Mouse (Mus musculus): ENCODE results near the gene Pcolce. TPM values are rescaled to one million over a fixed set of nuclear protein-coding genes. Genes with fewer than 3 reads are reported as not detected.

The Pcolce gene
- polyA plus RNA-seq, 1 experiment from 2014 or later = 10.5 TPM

DNA sequence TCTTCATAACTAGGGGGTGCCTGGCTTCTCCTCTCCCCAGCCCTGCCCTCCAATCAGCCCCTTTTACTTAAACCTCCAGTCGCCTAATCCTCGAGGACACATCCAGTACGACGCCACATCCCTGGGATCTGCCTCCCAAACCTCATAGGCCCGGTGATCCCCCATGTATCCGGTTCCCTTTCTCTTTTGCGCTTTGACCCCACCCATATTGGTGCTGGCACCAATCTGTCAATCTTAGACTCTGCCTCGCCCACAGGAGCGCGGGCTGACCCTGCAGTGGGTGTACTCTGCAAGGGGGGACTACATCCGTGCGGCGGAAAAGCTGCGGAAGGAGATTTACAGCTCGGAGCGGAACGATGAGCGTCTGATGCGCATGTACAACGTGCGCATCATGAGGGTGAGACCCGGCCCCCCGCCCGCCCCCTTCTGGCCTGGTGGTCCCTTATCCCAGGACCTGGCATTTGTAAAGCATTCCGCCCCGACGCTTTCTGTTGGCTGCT is 29.9 kb downstream of the Pcolce start:
- WGBS = 17% methylated on average over 27 of the region's 27 CpGs
- Histone ChIP-seq H3K4me1 (replicated peaks) (peaks cover 17% of the 10 kb centered on the region), H3K9ac (replicated peaks) (peak overlapping the region; percentile 67), H3K9me3 (no peaks in the 10 kb centered on the region), H3K36me3 (no peaks in the 10 kb centered on the region), H3K4me3 (replicated peaks) (peak overlapping the region; percentile 35), H3K27me3 (peaks cover 13% of the 10 kb centered on the region), H3K27ac (peak overlapping the region; percentile 73), H3K4me2 (replicated peaks) (peak overlapping the region; percentile 56)
- peak; percentile 86 for ATAC-seq

DNA sequence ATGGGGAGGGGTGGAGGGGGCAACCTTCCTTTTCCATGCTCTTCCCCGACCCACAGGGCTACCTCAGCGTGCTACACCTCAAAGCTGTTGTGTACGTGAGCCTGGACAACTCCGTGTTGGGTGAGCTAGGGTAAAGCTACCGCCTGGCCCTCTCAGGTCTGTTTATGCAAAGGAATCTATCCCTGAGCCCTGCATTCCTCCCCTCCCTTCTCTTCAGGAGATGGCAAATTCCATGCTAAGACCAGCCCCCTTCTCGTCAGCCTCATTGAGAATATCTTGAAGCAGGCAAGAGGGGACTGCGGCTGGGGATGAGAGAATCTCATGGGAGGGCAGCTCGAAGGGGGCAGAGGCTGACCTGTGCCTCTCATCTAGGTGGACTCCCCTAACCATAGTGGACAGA is 30.9 kb downstream of the Pcolce start:
- Histone ChIP-seq H3K27me3 (peaks cover 13% of the 10 kb centered on the region), H3K4me1 (replicated peaks) (peaks cover 17% of the 10 kb centered on the region), H3K4me2 (replicated peaks) (peak overlapping the region; percentile 56), H3K9me3 (no peaks in the 10 kb centered on the region), H3K4me3 (replicated peaks) (no peak overlapping the region), H3K27ac (0 out of 2 replicates have a peak overlapping the region, but pooled peaks have one; percentile 73), H3K9ac (replicated peaks) (peak overlapping the region; percentile 67), H3K36me3 (no peaks in the 10 kb centered on the region)
- peak; percentile 1; the same call in 1 of the 2 replicates for ATAC-seq
- WGBS = 34% methylated on average over 8 of the region's 8 CpGs

DNA sequence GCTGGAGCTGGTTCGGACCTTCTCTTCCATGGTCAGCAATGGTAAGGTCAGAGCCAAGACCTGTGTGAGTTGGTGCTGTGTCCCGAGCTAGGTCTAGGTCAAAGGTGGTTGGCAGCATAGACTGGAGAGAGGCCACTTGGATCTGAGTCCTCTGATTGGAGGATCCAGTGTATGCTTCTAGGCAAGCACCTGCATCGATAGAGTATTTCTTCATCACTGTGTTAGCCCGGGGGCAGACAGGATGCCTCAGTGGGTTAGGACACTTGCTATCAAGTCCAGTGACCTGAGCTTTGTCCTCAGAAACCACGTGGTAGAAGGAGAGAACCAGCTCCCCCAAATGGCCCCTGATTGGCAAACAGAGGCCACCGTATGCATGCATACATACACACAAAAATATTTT is 33.3 kb downstream of the Pcolce start:
- Histone ChIP-seq H3K27me3 (peaks cover 21% of the 10 kb centered on the region), H3K27ac (no peak overlapping the region), H3K36me3 (no peaks in the 10 kb centered on the region), H3K4me3 (replicated peaks) (no peak overlapping the region), H3K4me1 (replicated peaks) (peaks cover 17% of the 10 kb centered on the region), H3K9me3 (no peaks in the 10 kb centered on the region), H3K4me2 (replicated peaks) (no peak overlapping the region), H3K9ac (replicated peaks) (no peak overlapping the region)
- no peak for ATAC-seq
- 85% methylated on average over 6 of the region's 6 CpGs for WGBS

DNA sequence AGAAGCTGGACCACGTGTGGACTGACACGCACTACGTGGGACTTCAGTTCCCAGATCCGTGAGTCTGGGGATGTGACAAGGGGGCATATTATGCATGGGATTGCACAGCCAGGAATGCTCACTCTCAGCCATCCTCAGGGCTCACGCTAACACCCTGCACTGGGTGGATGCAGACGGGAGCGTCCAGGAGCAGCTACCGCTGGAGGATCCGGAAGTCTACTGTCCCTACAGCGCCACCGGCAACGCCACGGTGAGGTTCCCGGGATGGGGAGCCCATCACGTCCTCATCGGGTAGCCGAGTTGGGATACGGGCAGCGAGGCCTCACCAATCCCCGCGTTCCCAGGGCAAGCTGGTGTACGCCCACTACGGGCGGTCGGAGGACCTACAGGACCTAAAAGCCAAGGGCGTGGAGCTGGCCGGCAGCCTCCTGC is 39.1 kb downstream of the Pcolce start:
- no peaks in the 10 kb centered on the region for H3K36me3 ChIP-seq
- 6% methylated on average over 27 of the region's 27 CpGs for WGBS
- ATAC-seq = peak; percentile 58; the same call in 1 of the 2 replicates
- no peak overlapping the region for H3K27ac ChIP-seq
- H3K9me3 ChIP-seq = no peaks in the 10 kb centered on the region
- peak overlapping the region; percentile 17 for H3K9ac ChIP-seq (replicated peaks)
- H3K4me3 ChIP-seq (replicated peaks) = peak overlapping the region; percentile 16
- peak overlapping the region; percentile 45 for H3K4me2 ChIP-seq (replicated peaks)
- peaks cover 7% of the 10 kb centered on the region for H3K4me1 ChIP-seq (replicated peaks)
- peaks cover 12% of the 10 kb centered on the region; the same call in 1 of the 2 replicates for H3K27me3 ChIP-seq

DNA sequence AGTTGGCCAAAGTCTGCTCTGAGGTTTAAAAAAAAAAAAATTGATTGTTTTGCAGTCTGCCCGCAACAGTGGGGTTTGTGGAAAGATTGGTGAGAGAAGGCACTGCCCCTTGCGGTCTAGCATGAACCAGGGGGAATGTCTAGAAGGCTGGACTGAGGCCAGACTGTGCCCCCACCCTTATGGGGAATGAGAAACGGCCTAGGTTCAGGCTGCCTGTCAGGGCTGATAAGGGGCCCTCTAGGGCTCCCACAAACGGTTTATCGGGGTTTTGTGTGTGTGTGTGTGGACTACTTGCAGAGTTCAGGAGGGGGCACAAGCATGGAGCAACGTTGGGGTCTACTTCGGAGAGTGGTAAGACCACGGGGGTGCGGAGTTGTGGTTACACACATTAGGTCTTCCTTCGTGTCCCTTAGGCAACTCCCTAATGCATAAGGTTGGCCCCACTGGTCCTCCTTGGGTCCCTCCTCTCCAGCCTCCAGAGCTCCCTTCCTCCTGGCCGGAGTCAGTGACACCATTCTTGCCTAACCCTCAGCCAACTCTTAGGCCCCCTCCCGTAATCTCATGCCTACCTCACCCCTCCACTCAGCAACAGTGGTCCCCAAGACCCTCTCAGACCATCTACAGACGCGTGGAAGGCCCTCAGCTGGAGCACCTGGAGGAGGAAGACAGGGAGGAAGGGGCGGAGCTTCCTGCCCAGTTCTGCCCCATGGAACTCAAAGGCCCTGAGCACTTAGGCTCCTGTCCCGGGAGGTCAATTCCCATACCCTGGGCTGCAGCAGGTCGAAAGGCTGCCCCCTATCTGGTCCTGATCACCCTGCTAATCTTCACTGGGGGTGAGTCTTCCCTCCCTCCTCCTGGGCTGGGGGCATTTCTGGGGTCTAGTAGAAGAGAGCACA is 42.6 kb downstream of the Pcolce start:
- 0 out of 2 replicates have a peak, but pooled peaks have one; percentile 27 for ATAC-seq
- 82% methylated on average over 17 of the region's 17 CpGs for WGBS
- no peak overlapping the region for H3K27ac ChIP-seq
- peaks cover 7% of the 10 kb centered on the region for H3K4me1 ChIP-seq (replicated peaks)
- H3K9ac ChIP-seq (replicated peaks) = no peak overlapping the region
- H3K4me2 ChIP-seq (replicated peaks) = no peak overlapping the region
- peaks cover 4% of the 10 kb centered on the region; the same call in 1 of the 2 replicates for H3K27me3 ChIP-seq
- peaks cover 16% of the 10 kb centered on the region; the same call in 1 of the 2 replicates for H3K36me3 ChIP-seq
- no peaks in the 10 kb centered on the region for H3K9me3 ChIP-seq
- H3K4me3 ChIP-seq (replicated peaks) = no peak overlapping the region

DNA sequence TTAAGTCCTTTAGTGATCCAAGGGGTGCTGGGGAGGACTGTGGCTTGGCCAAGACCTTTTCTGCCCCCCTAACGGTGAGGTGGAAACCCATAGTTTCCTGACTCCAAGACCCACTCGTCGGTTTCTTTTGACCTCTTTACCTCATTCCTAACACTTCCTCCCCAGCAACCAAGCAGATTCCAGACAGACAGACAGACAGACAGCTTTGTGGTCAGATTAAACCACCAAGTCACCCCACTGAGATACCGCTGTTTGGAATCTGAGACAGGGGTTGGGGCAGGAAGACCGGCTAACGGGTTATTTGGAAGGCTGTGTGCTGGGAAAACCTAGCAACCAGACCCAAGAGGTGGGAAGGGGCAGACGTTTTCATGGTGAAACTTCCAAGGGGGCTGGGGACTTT is 43.4 kb downstream of the Pcolce start:
- H3K4me2 ChIP-seq (replicated peaks) = no peak overlapping the region
- H3K4me1 ChIP-seq (replicated peaks) = peaks cover 7% of the 10 kb centered on the region
- 60% methylated on average over 7 of the region's 7 CpGs for WGBS
- peaks cover 20% of the 10 kb centered on the region; the same call in 1 of the 2 replicates for H3K36me3 ChIP-seq
- peaks cover 4% of the 10 kb centered on the region; the same call in 1 of the 2 replicates for H3K27me3 ChIP-seq
- no peak for ATAC-seq
- no peak overlapping the region for H3K9ac ChIP-seq (replicated peaks)
- H3K9me3 ChIP-seq = no peaks in the 10 kb centered on the region
- no peak overlapping the region for H3K27ac ChIP-seq
- no peak overlapping the region for H3K4me3 ChIP-seq (replicated peaks)

DNA sequence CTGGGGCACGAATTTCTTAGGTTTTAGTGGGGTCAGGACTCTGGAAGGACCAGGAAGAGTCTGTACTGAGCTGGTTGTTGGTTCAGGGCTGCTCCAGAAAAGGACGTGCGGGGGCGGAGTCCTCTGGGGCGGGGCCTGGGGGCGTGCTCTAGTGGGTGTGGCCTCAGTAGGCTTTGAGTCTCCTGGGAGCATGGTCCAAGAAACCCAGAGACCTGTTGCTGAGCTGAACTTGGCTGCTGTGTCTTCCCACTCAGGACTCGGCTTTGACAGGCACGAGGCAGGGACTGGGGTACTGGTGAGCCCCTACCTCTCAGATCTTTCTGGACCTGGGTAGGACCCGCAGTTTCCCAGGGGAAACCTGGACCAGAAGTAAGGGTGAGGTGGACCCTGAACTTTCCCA is 43.9 kb downstream of the Pcolce start, which contains the start of gene Tfr2:
TSS of gene Tfr2 (plus strand) at position 176 of the 400 bp plus-strand sequence.
- Histone ChIP-seq H3K27me3 (peaks cover 4% of the 10 kb centered on the region; the same call in 1 of the 2 replicates), H3K9me3 (no peaks in the 10 kb centered on the region), H3K4me3 (replicated peaks) (no peak within 1 kb of the TSS), H3K27ac (no peak within 1 kb of the TSS), H3K4me2 (replicated peaks) (no peak within 1 kb of the TSS), H3K4me1 (replicated peaks) (peaks cover 6% of the 10 kb centered on the region), H3K36me3 (peaks cover 25% of the 10 kb centered on the region), H3K9ac (replicated peaks) (no peak within 1 kb of the TSS)
- ATAC-seq = no peak
- 33% methylated on average over 9 of the region's 9 CpGs for WGBS

DNA sequence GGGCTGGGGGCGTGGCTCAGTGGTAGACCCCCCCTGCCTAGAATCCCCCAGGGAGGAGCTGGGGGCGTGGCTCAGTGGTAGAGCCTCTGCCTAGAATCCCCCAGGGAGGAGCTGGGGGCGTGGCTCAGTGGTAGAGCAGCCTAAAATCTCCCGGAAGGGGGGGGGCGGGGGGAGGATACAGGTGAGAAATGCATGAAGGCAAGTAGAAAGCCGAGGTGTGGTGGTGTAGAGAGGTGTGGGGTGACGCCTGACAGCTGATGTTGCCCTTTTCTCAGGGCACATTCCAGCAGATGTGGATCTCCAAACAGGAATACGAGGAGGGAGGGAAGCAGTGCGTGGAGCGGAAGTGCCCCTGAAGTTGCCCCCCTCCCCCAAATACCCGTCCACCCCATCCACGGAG is 44.6 kb downstream of the Pcolce start:
- Histone ChIP-seq H3K27me3 (peaks cover 3% of the 10 kb centered on the region; the same call in 1 of the 2 replicates), H3K4me3 (replicated peaks) (no peak overlapping the region), H3K4me2 (replicated peaks) (no peak overlapping the region), H3K27ac (no peak overlapping the region), H3K4me1 (replicated peaks) (no peaks in the 10 kb centered on the region), H3K9ac (replicated peaks) (no peak overlapping the region), H3K36me3 (peaks cover 31% of the 10 kb centered on the region), H3K9me3 (no peaks in the 10 kb centered on the region)
- ATAC-seq = no peak
- WGBS = 83% methylated on average over 12 of the region's 12 CpGs

DNA sequence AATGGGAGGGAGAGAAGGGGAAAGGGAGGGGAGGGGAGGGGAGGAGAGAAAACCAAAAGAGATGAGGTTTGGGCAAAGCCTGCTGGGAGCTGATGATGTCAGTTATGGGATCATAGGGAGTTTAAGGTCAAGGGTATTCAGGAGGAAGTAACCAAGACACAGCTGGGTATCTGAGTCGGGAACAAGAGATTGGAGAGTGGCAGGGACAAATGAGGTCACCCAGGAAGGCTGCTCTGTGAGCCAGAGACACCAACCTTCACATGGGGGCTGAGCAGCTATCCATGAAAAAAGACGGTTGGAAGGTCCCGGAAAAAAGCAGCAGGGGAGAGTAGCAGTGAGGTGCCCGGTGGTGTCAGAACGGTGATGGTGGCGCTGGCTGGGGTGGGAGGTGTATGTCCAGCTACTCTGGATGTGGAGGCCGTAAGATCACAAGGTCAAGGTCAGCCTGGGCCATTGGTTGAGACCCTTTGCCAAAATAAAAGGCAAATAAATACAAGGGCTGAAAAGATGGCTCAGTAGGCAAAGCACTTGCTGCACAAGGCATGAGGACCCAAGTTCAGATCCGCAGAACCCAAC is 45.3 kb downstream of the Pcolce start:
- Histone ChIP-seq H3K9me3 (no peaks in the 10 kb centered on the region), H3K9ac (replicated peaks) (no peak overlapping the region), H3K27ac (no peak overlapping the region), H3K36me3 (peaks cover 31% of the 10 kb centered on the region), H3K4me3 (replicated peaks) (no peak overlapping the region), H3K4me2 (replicated peaks) (no peak overlapping the region), H3K4me1 (replicated peaks) (no peaks in the 10 kb centered on the region), H3K27me3 (no peaks in the 10 kb centered on the region)
- no peak for ATAC-seq
- 85% methylated on average over 8 of the region's 8 CpGs for WGBS

DNA sequence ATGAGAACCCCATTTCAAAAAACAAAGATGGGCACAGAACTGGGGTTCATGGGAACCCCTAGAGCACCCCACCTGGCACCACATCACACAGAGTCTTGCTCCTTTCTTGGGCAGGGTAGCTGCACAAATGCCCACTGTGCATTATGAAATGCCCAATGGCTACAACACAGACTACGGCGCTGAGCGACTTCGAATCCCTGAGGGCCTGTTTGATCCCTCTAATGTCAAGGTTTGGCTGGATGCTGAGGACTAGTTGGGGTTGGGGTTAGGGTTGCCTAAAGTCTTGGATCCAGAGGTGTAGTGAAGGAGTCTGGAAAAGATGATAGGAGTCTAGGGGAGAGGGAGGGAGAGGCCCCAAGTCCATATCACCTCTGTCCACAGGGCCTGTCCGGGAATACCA is 47.2 kb downstream of the Pcolce start:
- Histone ChIP-seq H3K27me3 (no peaks in the 10 kb centered on the region), H3K4me2 (replicated peaks) (no peak overlapping the region), H3K9ac (replicated peaks) (no peak overlapping the region), H3K36me3 (peaks cover 36% of the 10 kb centered on the region), H3K27ac (no peak overlapping the region), H3K4me3 (replicated peaks) (no peak overlapping the region), H3K4me1 (replicated peaks) (no peaks in the 10 kb centered on the region), H3K9me3 (no peaks in the 10 kb centered on the region)
- WGBS = 95% methylated on average over 5 of the region's 5 CpGs
- ATAC-seq = no peak

DNA sequence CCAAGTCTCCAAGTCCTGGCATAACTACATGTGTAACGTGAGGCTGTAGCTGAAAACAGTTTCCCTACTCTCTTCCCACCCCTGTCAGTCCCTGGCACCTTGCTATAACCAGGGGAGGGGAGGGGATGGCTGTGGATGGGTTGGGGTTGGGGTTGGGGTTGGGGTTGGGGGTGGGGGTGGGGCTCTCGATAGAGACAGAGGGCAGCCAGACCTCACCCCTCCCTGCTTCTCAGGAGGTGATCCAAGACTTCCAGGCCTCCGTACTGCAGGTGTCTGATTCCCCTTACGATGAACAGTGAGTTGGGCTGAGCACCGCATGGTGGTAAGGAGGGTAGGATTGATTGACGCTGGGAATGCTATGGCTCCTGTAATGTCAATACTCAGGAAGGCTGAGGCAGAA is 47.8 kb downstream of the Pcolce start:
- no peak overlapping the region for H3K9ac ChIP-seq (replicated peaks)
- H3K27me3 ChIP-seq = no peaks in the 10 kb centered on the region
- no peak overlapping the region for H3K4me2 ChIP-seq (replicated peaks)
- no peak overlapping the region for H3K4me3 ChIP-seq (replicated peaks)
- H3K4me1 ChIP-seq (replicated peaks) = no peaks in the 10 kb centered on the region
- ATAC-seq = no peak
- peaks cover 36% of the 10 kb centered on the region for H3K36me3 ChIP-seq
- H3K9me3 ChIP-seq = no peaks in the 10 kb centered on the region
- 82% methylated on average over 6 of the region's 6 CpGs for WGBS
- no peak overlapping the region for H3K27ac ChIP-seq

DNA sequence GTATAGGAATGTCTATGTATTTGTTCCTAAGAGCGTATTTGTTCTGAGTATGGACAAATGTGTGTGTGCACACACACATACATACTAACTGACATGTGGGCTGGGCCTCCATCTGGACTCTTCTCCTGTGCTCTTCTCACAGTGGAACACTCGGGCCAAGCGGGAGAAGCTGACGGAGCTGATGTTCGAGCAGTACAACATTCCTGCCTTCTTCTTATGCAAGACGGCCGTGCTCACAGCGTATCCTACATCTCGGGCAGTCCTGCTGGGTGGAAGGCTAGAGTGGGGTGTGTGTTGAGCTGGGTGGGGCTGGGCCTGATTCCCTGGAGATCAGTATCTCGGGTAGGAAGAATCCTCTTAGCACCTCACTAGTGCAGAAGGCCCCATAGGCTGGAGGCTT is 50.6 kb downstream of the Pcolce start:
- no peak overlapping the region for H3K4me2 ChIP-seq (replicated peaks)
- no peaks in the 10 kb centered on the region for H3K9me3 ChIP-seq
- ATAC-seq = no peak
- 0 out of 2 replicates have a peak, but pooled peaks cover 4% of the 10 kb centered on the region for H3K27me3 ChIP-seq
- no peaks in the 10 kb centered on the region for H3K4me1 ChIP-seq (replicated peaks)
- H3K36me3 ChIP-seq = peaks cover 44% of the 10 kb centered on the region
- H3K9ac ChIP-seq (replicated peaks) = no peak overlapping the region
- WGBS = 76% methylated on average over 10 of the region's 10 CpGs
- no peak overlapping the region for H3K4me3 ChIP-seq (replicated peaks)
- H3K27ac ChIP-seq = no peak overlapping the region
